Mouse (Mus musculus) 3134 (cell line): Measurements from ENCODE around the gene Hebp1.

Experiments
- DNase-seq: peaks from one replicate; pipeline ENCODE4 v3.0.0-alpha.2; 2011; ENCODE audit warnings: low spot score; ENCODE audit not compliant: insufficient read length; ENCODE audit errors: extremely low read depth

Gene Hebp1

GRCm38 (mm10) chr6:135197921-135198532 lies at the start of gene Hebp1, which contains the start of gene Fam234b:
Hebp1 (minus strand) TSS chr6:135198022.
Fam234b (plus strand) TSS chr6:135197977.
- peak; percentile 94 for DNase-seq

- no peak for DNase-seq
Measured at GRCm38 (mm10) chr6:135245586-135245985, 47.8 kb upstream of the Hebp1 start.

- DNase-seq = no peak
Measured at GRCm38 (mm10) chr6:135240361-135240760, 42.5 kb upstream of the Hebp1 start.

- DNase-seq = no peak
Measured at GRCm38 (mm10) chr6:135238211-135238610, 40.4 kb upstream of the Hebp1 start.

- no peak for DNase-seq
Measured at GRCm38 (mm10) chr6:135237326-135237725, 39.5 kb upstream of the Hebp1 start.

GRCm38 (mm10) chr6:135236576-135236975 lies 38.8 kb upstream of the Hebp1 start:
- DNase-seq = no peak

- DNase-seq = no peak
Measured at GRCm38 (mm10) chr6:135235742-135236141, 37.9 kb upstream of the Hebp1 start.

- no peak for DNase-seq
Measured at GRCm38 (mm10) chr6:135232443-135233182, 34.8 kb upstream of the Hebp1 start.

- no peak for DNase-seq
Measured at GRCm38 (mm10) chr6:135230586-135230985, 32.8 kb upstream of the Hebp1 start.

GRCm38 (mm10) chr6:135228465-135228941 lies 30.7 kb upstream of the Hebp1 start:
- DNase-seq = peak; percentile 42

- no peak for DNase-seq
Measured at GRCm38 (mm10) chr6:135223786-135224416, 26.1 kb upstream of the Hebp1 start.

GRCm38 (mm10) chr6:135219916-135220315 lies 22.1 kb upstream of the Hebp1 start:
- DNase-seq = no peak

GRCm38 (mm10) chr6:135218330-135218729 lies 20.5 kb upstream of the Hebp1 start:
- no peak for DNase-seq

GRCm38 (mm10) chr6:135212666-135213065 lies 14.8 kb upstream of the Hebp1 start:
- no peak for DNase-seq

- no peak for DNase-seq
Measured at GRCm38 (mm10) chr6:135211169-135211568, 13.3 kb upstream of the Hebp1 start.

GRCm38 (mm10) chr6:135206909-135207308 lies 9.1 kb upstream of the Hebp1 start:
- DNase-seq = no peak

GRCm38 (mm10) chr6:135205802-135206201 lies 8.0 kb upstream of the Hebp1 start:
- DNase-seq = no peak

- DNase-seq = no peak
Measured at GRCm38 (mm10) chr6:135204869-135205268, 7.0 kb upstream of the Hebp1 start.

GRCm38 (mm10) chr6:135203737-135204136 lies 5.9 kb upstream of the Hebp1 start:
- DNase-seq = no peak

GRCm38 (mm10) chr6:135202668-135203067 lies 4.8 kb upstream of the Hebp1 start:
- DNase-seq = no peak

GRCm38 (mm10) chr6:135200122-135200957 lies 2.5 kb upstream of the Hebp1 start:
- DNase-seq = no peak
